Mouse (Mus musculus): Measurements from ENCODE around the gene Rft1.

Rft1 gene

GRCm38 (mm10) chr14:30626756-30627742 is 27.1 kb upstream of the Rft1 start:
- in situ Hi-C loops (cut with MboI; ENCODE audit: low pct_unique_long_range_greater_than_20kb in 1 of 2, low sequenced_read_pairs in 2 of 2, unreplicated experiment in 1 of 2): no loop called here

- in situ Hi-C loops (cut with MboI; ENCODE audit: low pct_unique_long_range_greater_than_20kb in 1 of 2, low sequenced_read_pairs in 2 of 2, unreplicated experiment in 1 of 2): no loop called here
Observed at GRCm38 (mm10) chr14:30628235-30628634, 25.9 kb upstream of the Rft1 start.

- in situ Hi-C loops (cut with MboI; ENCODE audit: low pct_unique_long_range_greater_than_20kb in 1 of 2, low sequenced_read_pairs in 2 of 2, unreplicated experiment in 1 of 2): no loop called here
Observed at GRCm38 (mm10) chr14:30629839-30630238, 24.3 kb upstream of the Rft1 start.

- in situ Hi-C loops (cut with MboI; ENCODE audit: low pct_unique_long_range_greater_than_20kb in 1 of 2, low sequenced_read_pairs in 2 of 2, unreplicated experiment in 1 of 2): no loop called here
Observed at GRCm38 (mm10) chr14:30630811-30631576, 23.2 kb upstream of the Rft1 start.

- in situ Hi-C loops (cut with MboI; ENCODE audit: low pct_unique_long_range_greater_than_20kb in 1 of 2, low sequenced_read_pairs in 2 of 2, unreplicated experiment in 1 of 2): no loop called here
Observed at GRCm38 (mm10) chr14:30631834-30632233, 22.3 kb upstream of the Rft1 start.

- in situ Hi-C loops (cut with MboI; ENCODE audit: low pct_unique_long_range_greater_than_20kb in 1 of 2, low sequenced_read_pairs in 2 of 2, unreplicated experiment in 1 of 2): no loop called here
Observed at GRCm38 (mm10) chr14:30633708-30634107, 20.5 kb upstream of the Rft1 start.

- in situ Hi-C loops (cut with MboI; ENCODE audit: low pct_unique_long_range_greater_than_20kb in 1 of 2, low sequenced_read_pairs in 2 of 2, unreplicated experiment in 1 of 2): no loop called here
Observed at GRCm38 (mm10) chr14:30634418-30634817, 19.7 kb upstream of the Rft1 start.

- in situ Hi-C loops (cut with MboI; ENCODE audit: low pct_unique_long_range_greater_than_20kb in 1 of 2, low sequenced_read_pairs in 2 of 2, unreplicated experiment in 1 of 2): no loop called here
Observed at GRCm38 (mm10) chr14:30635219-30635910, 18.8 kb upstream of the Rft1 start.

GRCm38 (mm10) chr14:30636499-30636898 is 17.7 kb upstream of the Rft1 start:
- in situ Hi-C loops (cut with MboI; ENCODE audit: low pct_unique_long_range_greater_than_20kb in 1 of 2, low sequenced_read_pairs in 2 of 2, unreplicated experiment in 1 of 2): no loop called here

GRCm38 (mm10) chr14:30637087-30637486 is 17.1 kb upstream of the Rft1 start:
- in situ Hi-C loops (cut with MboI; ENCODE audit: low pct_unique_long_range_greater_than_20kb in 1 of 2, low sequenced_read_pairs in 2 of 2, unreplicated experiment in 1 of 2): no loop called here

GRCm38 (mm10) chr14:30638009-30638408 is 16.2 kb upstream of the Rft1 start:
- in situ Hi-C loops (cut with MboI; ENCODE audit: low pct_unique_long_range_greater_than_20kb in 1 of 2, low sequenced_read_pairs in 2 of 2, unreplicated experiment in 1 of 2): no loop called here

- in situ Hi-C loops (cut with MboI; ENCODE audit: low pct_unique_long_range_greater_than_20kb in 1 of 2, low sequenced_read_pairs in 2 of 2, unreplicated experiment in 1 of 2): no loop called here
Observed at GRCm38 (mm10) chr14:30638686-30639085, 15.5 kb upstream of the Rft1 start.

- in situ Hi-C loops (cut with MboI; ENCODE audit: low pct_unique_long_range_greater_than_20kb in 1 of 2, low sequenced_read_pairs in 2 of 2, unreplicated experiment in 1 of 2): no loop called here
Observed at GRCm38 (mm10) chr14:30641748-30642147, 12.4 kb upstream of the Rft1 start.

- in situ Hi-C loops (cut with MboI; ENCODE audit: low pct_unique_long_range_greater_than_20kb in 1 of 2, low sequenced_read_pairs in 2 of 2, unreplicated experiment in 1 of 2): no loop called here
Observed at GRCm38 (mm10) chr14:30644026-30644425, 10.1 kb upstream of the Rft1 start.

- in situ Hi-C loops (cut with MboI; ENCODE audit: low pct_unique_long_range_greater_than_20kb in 1 of 2, low sequenced_read_pairs in 2 of 2, unreplicated experiment in 1 of 2): no loop called here
Observed at GRCm38 (mm10) chr14:30645066-30645465, 9.1 kb upstream of the Rft1 start.

GRCm38 (mm10) chr14:30646486-30646885 is 7.7 kb upstream of the Rft1 start:
- in situ Hi-C loops (cut with MboI; ENCODE audit: low pct_unique_long_range_greater_than_20kb in 1 of 2, low sequenced_read_pairs in 2 of 2, unreplicated experiment in 1 of 2): no loop called here

- in situ Hi-C loops (cut with MboI; ENCODE audit: low pct_unique_long_range_greater_than_20kb in 1 of 2, low sequenced_read_pairs in 2 of 2, unreplicated experiment in 1 of 2): no loop called here
Observed at GRCm38 (mm10) chr14:30648478-30648877, 5.7 kb upstream of the Rft1 start.

GRCm38 (mm10) chr14:30649745-30650144 is 4.4 kb upstream of the Rft1 start:
- in situ Hi-C loops (cut with MboI; ENCODE audit: low pct_unique_long_range_greater_than_20kb in 1 of 2, low sequenced_read_pairs in 2 of 2, unreplicated experiment in 1 of 2): no loop called here

- in situ Hi-C loops (cut with MboI; ENCODE audit: low pct_unique_long_range_greater_than_20kb in 1 of 2, low sequenced_read_pairs in 2 of 2, unreplicated experiment in 1 of 2): no loop called here
Observed at GRCm38 (mm10) chr14:30650969-30651368, 3.2 kb upstream of the Rft1 start.
